Mouse (Mus musculus) forebrain, embryonic 10.5 days (tissue): ENCODE measurements at regions not wholly inside any gene's neighbourhood (a gene's known extent, or its start where the extent isn't known, plus 50 kb on each side); places are given as distances from the start of the nearest gene placed in this dataset.

Experiments used
- DNase-seq: peaks from one replicate; pipeline ENCODE4 v3.0.0-alpha.2; 2017; ENCODE audit warnings: low spot score; ENCODE audit errors: extremely low spot score
- H3K27ac ChIP-seq: fragments of 300-500 bp; sonication (generic); 2 replicates; pipeline ENCODE4 v1.5.1; 2016; ENCODE audit warnings: mild to moderate bottlenecking
- H3K27me3 ChIP-seq: fragments of 300-500 bp; sonication (generic); 2 replicates; pipeline ENCODE4 v1.6.1; 2016; ENCODE audit warnings: mild to moderate bottlenecking; ENCODE audit not compliant: poor library complexity, severe bottlenecking
- H3K36me3 ChIP-seq: fragments of 300-500 bp; sonication (generic); replicated peaks from 2 replicates; pipeline ENCODE4 v1.6.1; 2016; ENCODE audit warnings: mild to moderate bottlenecking, moderate library complexity
- H3K4me1 ChIP-seq: fragments of 300-500 bp; sonication (generic); 2 replicates; pipeline ENCODE4 v1.6.1; 2016
- H3K4me3 ChIP-seq: fragments of 300-500 bp; sonication (generic); 2 replicates; pipeline ENCODE4 v1.5.1; 2016; ENCODE audit warnings: mild to moderate bottlenecking, moderate library complexity
- H3K9me3 ChIP-seq: fragments of 300-500 bp; sonication (generic); 2 replicates; pipeline ENCODE4 v1.6.1; 2016; ENCODE audit warnings: mild to moderate bottlenecking, moderate library complexity
- WGBS: fragments of 180-500 bp; shearing (Covaris S2); methylation state at CpG from one replicate; pipeline ENCODE4 v1.1.7; 2016; 5-methylcytosine and 5-hydroxymethylcytosine counted together

- Histone ChIP-seq H3K9me3 (no peaks in the 10 kb centered on the region; the same call in 1 of the 2 replicates), H3K27ac (no peak overlapping the region), H3K27me3 (no peaks in the 10 kb centered on the region), H3K4me3 (no peak overlapping the region), H3K36me3 (no peaks in the 10 kb centered on the region), H3K4me1 (no peaks in the 10 kb centered on the region)
- DNase-seq: no peak
These were observed 70.5 kb upstream of the Thrb start for GRCm38 (mm10) chr14:17589595-17589994.

GRCm38 (mm10) chr14:17599553-17599952 is 60.5 kb upstream of the Thrb start:
- no peak for DNase-seq
- Histone ChIP-seq H3K4me1 (no peaks in the 10 kb centered on the region), H3K27me3 (no peaks in the 10 kb centered on the region), H3K27ac (no peak overlapping the region), H3K36me3 (no peaks in the 10 kb centered on the region), H3K9me3 (0 out of 2 replicates have a peak, but pooled peaks cover 3% of the 10 kb centered on the region), H3K4me3 (no peak overlapping the region)
- 78% methylated on average over 5 of the region's 5 CpGs for WGBS

- 94% methylated on average over 1 of the region's 1 CpGs for WGBS
- no peak for DNase-seq
- Histone ChIP-seq H3K9me3 (0 out of 2 replicates have a peak, but pooled peaks cover 3% of the 10 kb centered on the region), H3K27ac (no peak overlapping the region), H3K36me3 (no peaks in the 10 kb centered on the region), H3K27me3 (no peaks in the 10 kb centered on the region), H3K4me1 (no peaks in the 10 kb centered on the region), H3K4me3 (no peak overlapping the region)
These were observed 57.7 kb upstream of the Thrb start for GRCm38 (mm10) chr14:17602357-17602756.

GRCm38 (mm10) chr14:17606018-17606417 is 54.0 kb upstream of the Thrb start:
- no peaks in the 10 kb centered on the region for H3K36me3 ChIP-seq
- no peaks in the 10 kb centered on the region for H3K9me3 ChIP-seq
- H3K4me3 ChIP-seq: no peak overlapping the region
- H3K4me1 ChIP-seq: no peaks in the 10 kb centered on the region
- no peak for DNase-seq
- H3K27ac ChIP-seq: no peak overlapping the region
- WGBS: 56% methylated on average over 3 of the region's 3 CpGs
- H3K27me3 ChIP-seq: no peaks in the 10 kb centered on the region

DNA sequence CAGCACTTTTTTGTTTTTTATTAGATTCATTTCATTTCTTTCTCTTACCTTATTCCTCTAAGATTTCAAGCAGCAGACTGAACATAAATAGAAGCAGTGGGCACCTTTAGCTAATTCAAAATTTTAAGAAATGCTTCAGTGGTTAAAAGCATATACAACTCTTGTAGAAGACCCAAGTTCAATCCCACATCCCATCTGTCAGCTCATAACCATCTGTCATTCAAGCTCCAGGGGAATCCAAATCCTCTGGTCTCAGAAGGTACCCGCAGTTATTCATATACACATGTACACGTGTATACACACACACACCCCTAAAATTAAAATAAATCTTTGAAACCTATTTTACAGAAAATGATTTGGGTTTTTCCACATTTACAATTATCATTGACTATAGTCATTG is 52.9 kb upstream of the Thrb start:
- Histone ChIP-seq H3K27me3 (no peaks in the 10 kb centered on the region), H3K27ac (no peak overlapping the region), H3K9me3 (no peaks in the 10 kb centered on the region), H3K4me3 (no peak overlapping the region), H3K4me1 (no peaks in the 10 kb centered on the region), H3K36me3 (no peaks in the 10 kb centered on the region)
- WGBS: 85% methylated on average over 2 of the region's 2 CpGs
- DNase-seq: no peak
